Mouse (Mus musculus) subcutaneous adipose tissue, adult 2 months (tissue): ENCODE data around the gene 4931417E11Rik. TPM values are rescaled to one million over a fixed set of nuclear protein-coding genes. Genes with fewer than 3 reads are reported as not detected.

Experiments used
- polyA plus RNA-seq: library from polyadenylated mRNA; depleted of rRNA; stranded (reverse); fragments of >200 nt; gene quantifications from 2 replicates; pipeline ENCODE4 v1.2.3, GENCODE M21; 2012; ENCODE audit warnings: low replicate concordance; rRNA removed

The 4931417E11Rik gene
- polyA plus RNA-seq: not detected in 2 replicates

GRCm38 (mm10) chr6:73469567-73469966, at the start of gene 4931417E11Rik:
TSS of gene 4931417E11Rik (minus strand) at chr6:73469667.

Other genes starting within 250 kb of the 4931417E11Rik start
- gene Dnah6, start 248.0 kb downstream of the 4931417E11Rik start, polyA plus RNA-seq: 0.04 and 0.06 TPM in 2 replicates
- gene Suclg1, start 221.3 kb downstream of the 4931417E11Rik start, polyA plus RNA-seq: 147 and 261 TPM in 2 replicates